Mouse (Mus musculus) ES-E14 (cell line): ENCODE results near the gene S1pr4.

ENCODE experiments used
- CHD2 ChIP-seq: IDR thresholded peaks from 2 replicates; pipeline ENCODE4 v1.6.1; 2014; ENCODE audit warnings: mild to moderate bottlenecking, low read depth, low read length, inconsistent platforms
- HCFC1 ChIP-seq: IDR thresholded peaks from 2 replicates; pipeline ENCODE4 v1.6.1; 2012; ENCODE audit warnings: low read length, inconsistent platforms, borderline replicate concordance; ENCODE audit not compliant: insufficient read depth
- MAFK ChIP-seq: IDR thresholded peaks from 2 replicates; pipeline ENCODE4 v1.6.1; 2014; ENCODE audit warnings: mild to moderate bottlenecking, low read depth, low read length, inconsistent platforms; ENCODE audit not compliant: insufficient read depth

DNA sequence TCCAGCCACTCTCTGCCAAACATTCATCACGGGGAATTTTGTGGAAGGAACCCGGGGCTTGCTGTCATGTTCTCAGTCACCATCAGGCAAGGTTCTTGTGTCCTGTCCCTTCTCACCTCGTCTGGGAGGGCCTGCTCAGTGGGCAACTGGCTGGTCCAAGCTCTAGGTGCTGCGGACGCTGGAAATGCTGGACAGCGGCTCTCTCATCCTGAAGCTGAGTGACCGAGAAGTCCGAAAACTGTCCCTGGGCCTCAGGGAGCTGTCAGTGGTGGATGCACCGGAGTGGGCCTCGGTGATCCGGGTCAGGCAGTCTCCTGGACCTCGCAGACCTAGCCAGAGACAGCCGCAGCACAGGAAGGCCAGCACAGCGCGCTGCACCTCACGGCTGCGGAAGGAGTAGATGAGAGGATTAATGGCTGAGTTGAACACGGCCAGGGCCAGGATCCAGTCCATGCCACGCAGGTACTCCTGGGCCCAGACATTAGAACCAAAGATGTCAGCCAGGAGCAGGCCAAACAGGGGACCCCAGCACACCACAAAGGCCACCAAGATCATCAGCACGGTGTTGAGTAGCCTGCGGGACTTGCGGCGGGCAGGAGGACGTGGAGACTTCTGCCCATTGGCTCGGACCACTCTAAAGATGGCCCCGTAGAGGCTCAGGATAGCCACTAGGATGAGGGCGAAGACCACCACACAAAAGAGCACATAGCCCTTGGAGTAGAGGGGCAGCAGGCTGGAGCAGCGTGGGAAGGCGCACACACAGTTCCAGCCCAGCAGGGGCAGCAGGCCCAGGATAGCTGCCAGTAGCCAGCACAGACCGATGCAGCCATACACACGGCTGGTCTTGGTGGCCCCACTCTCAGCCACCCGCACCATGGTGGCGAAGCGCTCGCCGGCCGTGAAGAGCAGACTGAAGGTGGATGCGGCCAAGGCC, 1.3 kb downstream of the S1pr4 start:
- no peak for TF ChIP-seq MAFK
- no peak for TF ChIP-seq CHD2
- no peak for TF ChIP-seq HCFC1
